Mouse (Mus musculus): ENCODE measurements at regions not wholly inside any gene's neighbourhood (a gene's known extent, or its start where the extent isn't known, plus 50 kb on each side); places are given as distances from the start of the nearest gene placed in this dataset.

DNA sequence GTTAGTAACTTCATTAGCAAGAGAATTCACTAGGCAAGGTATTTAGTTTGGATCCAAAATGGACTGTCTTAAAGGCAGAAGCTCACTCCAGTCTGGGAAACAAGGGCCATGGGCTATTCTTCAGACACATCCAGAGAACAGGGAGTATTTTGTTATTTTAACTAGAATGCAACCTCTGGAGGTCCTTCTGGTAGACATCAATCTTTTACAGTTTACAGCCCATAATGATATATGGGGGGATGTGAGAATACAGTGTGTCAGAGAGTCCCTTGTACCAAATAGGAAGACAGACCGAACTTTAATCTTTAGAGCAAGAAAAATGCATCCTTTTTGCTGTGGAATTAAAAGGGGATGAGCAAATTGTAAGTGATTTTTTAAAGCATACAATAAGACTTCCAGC lies 157.6 kb upstream of the Nrp1 start:
- DNase-seq (ENCODE audit: low read depth in 1 of 2, low spot score in 2 of 2): no peak
- no peak for TF ChIP-seq POLR2A (IDR thresholded peaks at IDR 0.05; ENCODE audit: low read depth, low read length)
- no peak for TF ChIP-seq CTCF (IDR thresholded peaks at IDR 0.05; ENCODE audit: extremely low read depth, insufficient read depth, insufficient read length, insufficient replicate concordance)
- 88% methylated on average over 1 of the region's 1 CpGs for WGBS

DNA sequence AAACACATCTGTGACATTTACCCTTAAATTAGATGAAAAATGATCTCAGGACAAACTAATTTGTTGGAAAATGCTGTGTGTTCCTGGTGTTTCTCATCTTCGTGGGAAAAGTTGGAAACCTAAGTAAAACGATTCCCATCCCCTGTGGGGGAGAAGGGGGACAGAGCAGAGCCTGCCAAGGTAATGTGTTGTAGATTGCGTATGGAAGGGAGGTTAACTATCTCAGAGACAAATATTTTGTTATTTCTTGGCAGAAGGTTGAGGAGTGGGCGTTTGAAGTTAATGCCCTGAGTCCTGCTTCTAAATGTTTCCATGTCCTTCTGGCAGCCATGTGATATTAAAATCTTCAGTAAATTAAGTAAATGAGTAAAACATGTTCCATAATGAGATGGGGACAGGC lies 156.8 kb upstream of the Nrp1 start:
- no peak for TF ChIP-seq CTCF (IDR thresholded peaks at IDR 0.05; ENCODE audit: extremely low read depth, insufficient read depth, insufficient read length, insufficient replicate concordance)
- TF ChIP-seq POLR2A (IDR thresholded peaks at IDR 0.05; ENCODE audit: low read depth, low read length): no peak
- no peak for DNase-seq (ENCODE audit: low read depth in 1 of 2, low spot score in 2 of 2)
- Histone ChIP-seq H3K36me3 (ENCODE audit: control insufficient read depth, insufficient read depth, low read length) (no peaks in the 10 kb centered on the region), H3K4me3 (ENCODE audit: extremely low read depth, insufficient read depth, insufficient read length) (no peak overlapping the region), H3K27me3 (ENCODE audit: control insufficient read depth, insufficient read depth, low read length) (no peaks in the 10 kb centered on the region), H3K4me1 (ENCODE audit: control insufficient read depth, insufficient read depth, insufficient read length) (peaks cover 4% of the 10 kb centered on the region; the same call in 1 of the 2 replicates), H3K27ac (ENCODE audit: insufficient read depth, low read length) (no peak overlapping the region)
- 87% methylated on average over 4 of the region's 4 CpGs for WGBS

More for the DNA sequence above, 157.6 kb upstream of the Nrp1 start:
- no peak overlapping the region for H3K27ac ChIP-seq (ENCODE audit: insufficient read depth, low read length)
- no peaks in the 10 kb centered on the region for H3K36me3 ChIP-seq (ENCODE audit: control insufficient read depth, insufficient read depth, low read length)
- no peak overlapping the region for H3K4me3 ChIP-seq (ENCODE audit: extremely low read depth, insufficient read depth, insufficient read length)
- H3K4me1 ChIP-seq (ENCODE audit: control insufficient read depth, insufficient read depth, insufficient read length): peaks cover 4% of the 10 kb centered on the region; the same call in 1 of the 2 replicates
- no peaks in the 10 kb centered on the region for H3K27me3 ChIP-seq (ENCODE audit: control insufficient read depth, insufficient read depth, low read length)

DNA sequence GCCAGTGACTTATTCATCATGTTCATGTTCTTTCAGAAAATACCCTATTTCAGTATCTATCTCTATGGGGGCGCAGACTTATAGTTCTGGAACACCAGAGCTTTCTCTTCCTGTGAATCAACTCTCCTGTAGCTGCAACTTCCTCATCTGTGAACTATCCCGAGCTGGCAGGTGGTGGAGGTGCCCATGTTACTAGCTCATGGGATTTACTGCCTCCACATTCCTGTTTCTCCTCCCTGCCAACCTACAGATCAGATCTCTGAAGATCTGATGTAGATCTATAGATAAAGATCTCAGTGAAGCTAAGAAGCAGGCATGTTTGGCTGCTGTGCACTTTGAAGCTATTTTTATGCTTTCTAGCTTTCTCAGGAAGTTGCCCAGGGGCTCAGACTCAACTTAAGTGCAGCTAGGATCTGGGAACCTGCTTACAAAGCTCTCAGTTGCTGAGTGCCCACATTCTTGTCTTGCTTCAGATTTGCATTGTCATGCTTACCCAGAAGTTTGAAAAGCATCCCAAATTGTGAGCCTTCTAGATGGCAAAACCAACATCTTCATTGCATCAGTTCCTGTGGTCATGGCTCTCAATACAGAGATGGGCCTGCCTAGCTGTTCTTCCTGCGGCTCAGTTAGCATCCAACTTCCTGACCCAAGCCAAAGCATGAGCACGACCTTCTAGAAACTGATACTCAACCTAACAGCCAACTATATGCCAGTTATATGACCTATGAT lies 156.1 kb upstream of the Nrp1 start:
- Histone ChIP-seq H3K27ac (ENCODE audit: insufficient read depth, low read length) (no peak overlapping the region), H3K36me3 (ENCODE audit: control insufficient read depth, insufficient read depth, low read length) (no peaks in the 10 kb centered on the region), H3K4me3 (ENCODE audit: extremely low read depth, insufficient read depth, insufficient read length) (no peak overlapping the region), H3K4me1 (ENCODE audit: control insufficient read depth, insufficient read depth, insufficient read length) (peaks cover 4% of the 10 kb centered on the region; the same call in 1 of the 2 replicates), H3K27me3 (ENCODE audit: control insufficient read depth, insufficient read depth, low read length) (no peaks in the 10 kb centered on the region)
- TF ChIP-seq CTCF (IDR thresholded peaks at IDR 0.05; ENCODE audit: extremely low read depth, insufficient read depth, insufficient read length, insufficient replicate concordance) (no peak), POLR2A (IDR thresholded peaks at IDR 0.05; ENCODE audit: low read depth, low read length) (no peak)
- 20% methylated on average over 4 of the region's 4 CpGs for WGBS
- no peak for DNase-seq (ENCODE audit: low read depth in 1 of 2, low spot score in 2 of 2)

DNA sequence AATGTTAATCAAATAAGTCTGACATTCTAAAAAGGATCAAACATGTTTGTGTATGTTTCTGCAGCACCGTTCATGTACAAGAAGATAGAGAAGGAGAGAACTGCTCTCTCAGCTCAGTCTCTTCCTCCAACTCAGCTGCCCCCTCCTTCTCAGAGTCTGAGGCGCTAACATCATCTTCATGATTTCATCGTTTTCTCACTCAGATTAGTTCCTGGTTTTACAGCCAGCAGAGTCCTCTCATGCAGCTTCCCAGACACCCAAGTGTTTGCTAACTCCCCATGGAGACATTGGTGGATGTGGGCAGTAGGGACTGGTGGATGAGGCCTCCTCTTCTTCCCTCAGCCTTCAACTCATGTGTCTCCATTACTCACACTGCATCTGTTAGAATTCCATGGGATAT lies 153.6 kb upstream of the Nrp1 start:
- 55% methylated on average over 3 of the region's 3 CpGs for WGBS
- DNase-seq (ENCODE audit: low read depth in 1 of 2, low spot score in 2 of 2): no peak
- TF ChIP-seq CTCF (IDR thresholded peaks at IDR 0.05; ENCODE audit: extremely low read depth, insufficient read depth, insufficient read length, insufficient replicate concordance): no peak
- TF ChIP-seq POLR2A (IDR thresholded peaks at IDR 0.05; ENCODE audit: low read depth, low read length): no peak
- H3K27me3 ChIP-seq (ENCODE audit: control insufficient read depth, insufficient read depth, low read length): no peaks in the 10 kb centered on the region
- no peak overlapping the region for H3K27ac ChIP-seq (ENCODE audit: insufficient read depth, low read length)
- H3K4me1 ChIP-seq (ENCODE audit: control insufficient read depth, insufficient read depth, insufficient read length): peaks cover 4% of the 10 kb centered on the region; the same call in 1 of the 2 replicates
- no peaks in the 10 kb centered on the region for H3K36me3 ChIP-seq (ENCODE audit: control insufficient read depth, insufficient read depth, low read length)
- H3K4me3 ChIP-seq (ENCODE audit: extremely low read depth, insufficient read depth, insufficient read length): no peak overlapping the region

DNA sequence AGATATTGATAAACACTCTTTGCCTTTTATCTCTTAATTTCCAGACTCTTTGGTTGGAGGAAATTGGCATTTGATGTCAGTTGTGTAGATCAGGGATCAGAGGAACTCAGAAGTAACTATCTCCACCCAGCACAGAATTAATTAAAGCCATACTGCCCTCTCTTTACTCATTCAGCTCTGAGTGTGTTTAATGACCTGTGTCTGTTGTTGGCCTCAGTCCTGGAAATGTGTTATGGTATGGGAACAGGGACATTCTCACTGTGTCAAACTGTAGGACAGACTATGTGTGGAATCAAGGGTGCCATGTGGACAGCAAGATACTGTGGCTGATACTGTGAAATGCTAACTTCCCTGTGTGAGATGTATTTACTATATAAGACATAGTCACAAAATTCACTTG lies 151.3 kb upstream of the Nrp1 start:
- TF ChIP-seq CTCF (IDR thresholded peaks at IDR 0.05; ENCODE audit: extremely low read depth, insufficient read depth, insufficient read length, insufficient replicate concordance) (no peak), POLR2A (IDR thresholded peaks at IDR 0.05; ENCODE audit: low read depth, low read length) (no peak)
- no peaks in the 10 kb centered on the region for H3K36me3 ChIP-seq (ENCODE audit: control insufficient read depth, insufficient read depth, low read length)
- H3K4me1 ChIP-seq (ENCODE audit: control insufficient read depth, insufficient read depth, insufficient read length): peaks cover 3% of the 10 kb centered on the region; the same call in 1 of the 2 replicates
- H3K27ac ChIP-seq (ENCODE audit: insufficient read depth, low read length): no peak overlapping the region
- no peaks in the 10 kb centered on the region for H3K27me3 ChIP-seq (ENCODE audit: control insufficient read depth, insufficient read depth, low read length)
- no peak for DNase-seq (ENCODE audit: low read depth in 1 of 2, low spot score in 2 of 2)
- no peak overlapping the region for H3K4me3 ChIP-seq (ENCODE audit: extremely low read depth, insufficient read depth, insufficient read length)

DNA sequence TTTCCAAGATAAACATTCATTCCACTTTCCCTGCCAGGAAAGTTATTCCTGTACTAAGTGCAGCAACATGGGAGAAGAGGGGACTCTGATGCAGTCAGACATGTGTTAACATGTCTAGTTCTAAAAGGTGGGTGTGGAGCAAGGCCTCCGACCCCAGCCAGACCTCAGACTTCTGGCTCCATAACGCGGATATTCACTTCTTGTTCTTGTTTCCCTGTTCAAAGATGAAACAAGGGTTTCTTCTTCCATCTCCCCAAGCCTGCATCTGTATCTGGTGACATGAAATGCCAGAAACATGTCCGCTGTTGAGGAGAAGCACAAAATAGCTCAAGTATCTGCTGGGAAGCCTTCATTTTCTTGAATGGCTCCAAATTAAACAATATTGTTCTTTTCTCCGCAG lies 147.6 kb upstream of the Nrp1 start:
- TF ChIP-seq POLR2A (IDR thresholded peaks at IDR 0.05; ENCODE audit: low read depth, low read length) (no peak), CTCF (IDR thresholded peaks at IDR 0.05; ENCODE audit: extremely low read depth, insufficient read depth, insufficient read length, insufficient replicate concordance) (no peak)
- Histone ChIP-seq H3K4me1 (ENCODE audit: control insufficient read depth, insufficient read depth, insufficient read length) (no peaks in the 10 kb centered on the region), H3K4me3 (ENCODE audit: extremely low read depth, insufficient read depth, insufficient read length) (no peak overlapping the region), H3K36me3 (ENCODE audit: control insufficient read depth, insufficient read depth, low read length) (no peaks in the 10 kb centered on the region), H3K27ac (ENCODE audit: insufficient read depth, low read length) (0 out of 2 replicates have a peak overlapping the region, but pooled peaks have one; percentile 4), H3K27me3 (ENCODE audit: control insufficient read depth, insufficient read depth, low read length) (no peaks in the 10 kb centered on the region)
- 86% methylated on average over 5 of the region's 5 CpGs for WGBS
- DNase-seq (ENCODE audit: low read depth in 1 of 2, low spot score in 2 of 2): no peak

DNA sequence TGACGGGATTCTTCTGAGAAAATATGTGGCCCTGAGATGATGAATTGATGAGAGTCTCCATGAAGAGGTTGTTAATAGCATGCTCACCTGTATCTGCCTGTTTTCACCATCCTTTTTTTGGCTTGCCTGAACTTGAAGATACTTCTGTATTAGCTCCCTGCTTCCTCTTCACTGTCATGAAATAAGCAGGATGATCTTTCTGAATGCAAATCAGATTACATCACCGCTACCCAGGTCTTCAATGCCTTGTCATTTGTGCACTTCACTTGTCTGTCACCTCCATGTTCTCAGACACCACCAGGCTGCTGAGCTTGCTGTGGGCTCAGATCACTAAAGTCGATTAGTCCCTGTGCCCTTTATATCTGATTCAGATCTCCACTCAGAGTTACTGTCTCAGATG lies 146.2 kb upstream of the Nrp1 start:
- H3K4me3 ChIP-seq (ENCODE audit: extremely low read depth, insufficient read depth, insufficient read length): no peak overlapping the region
- WGBS: 80% methylated on average over 3 of the region's 3 CpGs
- DNase-seq (ENCODE audit: low read depth in 1 of 2, low spot score in 2 of 2): no peak
- no peaks in the 10 kb centered on the region for H3K27me3 ChIP-seq (ENCODE audit: control insufficient read depth, insufficient read depth, low read length)
- H3K36me3 ChIP-seq (ENCODE audit: control insufficient read depth, insufficient read depth, low read length): no peaks in the 10 kb centered on the region
- H3K27ac ChIP-seq (ENCODE audit: insufficient read depth, low read length): no peak overlapping the region
- no peak for TF ChIP-seq CTCF (IDR thresholded peaks at IDR 0.05; ENCODE audit: extremely low read depth, insufficient read depth, insufficient read length, insufficient replicate concordance)
- TF ChIP-seq POLR2A (IDR thresholded peaks at IDR 0.05; ENCODE audit: low read depth, low read length): no peak
- no peaks in the 10 kb centered on the region for H3K4me1 ChIP-seq (ENCODE audit: control insufficient read depth, insufficient read depth, insufficient read length)
